35 mouse cellular contexts compared by ENCODE assay signal in genomic region chr11:49114158-49114557, GRCm38 (mm10). TPM values are rescaled to one million over a fixed set of nuclear protein-coding genes. Genes with fewer than 3 reads are reported as not detected.
DNase-seq lines count a peak whose midpoint lies in the region; ATAC-seq and TF ChIP-seq lines count a peak whose summit lies in the region.
"Had no signal": no experiment of that assay in that cellular context is flagged by ENCODE, and none has a peak within 500 bp of the region (broad histone marks: within the 10 kb centered on the region; RNA-seq: fewer than 3 reads in every experiment).

No protein-coding gene starts in this region.

- no peak overlapping the region for H3K27ac ChIP-seq in heart, embryonic 10.5 days
- no peak overlapping the region for H3K27ac ChIP-seq in kidney, adult 2 months (ENCODE audit: insufficient read depth, low read depth, low read length)
- H3K27ac ChIP-seq: embryonic facial prominence, embryonic 10.5 days; embryonic facial prominence, embryonic 13.5 days; forebrain, embryonic 12.5 days; forebrain, embryonic 15.5 days; hindbrain, embryonic 14.5 days; hindbrain, postnatal 0 days had no signal

- no peaks in the 10 kb centered on the region for H3K36me3 ChIP-seq in heart, embryonic 10.5 days
- H3K36me3 ChIP-seq in kidney, adult 2 months (ENCODE audit: control insufficient read depth, insufficient read depth, low read length): no peaks in the 10 kb centered on the region
- H3K36me3 ChIP-seq: embryonic facial prominence, embryonic 10.5 days; embryonic facial prominence, embryonic 13.5 days; forebrain, embryonic 12.5 days; forebrain, embryonic 15.5 days; G1E had no signal

- DNase-seq in heart, embryonic 10.5 days (ENCODE audit: low spot score): peak; percentile 24
- DNase-seq in heart, adult 8-10 months (ENCODE audit: low spot score): no peak
- DNase-seq in kidney, adult 2 months: peak; percentile 17
- DNase-seq in kidney, adult 8-10 months: no peak
- DNase-seq in adrenal gland, adult 2 months: no peak
- DNase-seq: adrenal gland, postnatal 14 days; cerebellum, adult 11-12 months; cerebellum, adult 8-10 months; cerebellum, postnatal 10 days; cerebellum, postnatal 36 days; embryo, embryonic 11 days; gastrocnemius, postnatal 25 days; heart, postnatal 36 days; kidney, adult 9 months had no signal

- no peaks in the 10 kb centered on the region for H3K4me1 ChIP-seq in heart, embryonic 10.5 days
- H3K4me1 ChIP-seq in kidney, adult 2 months (ENCODE audit: control insufficient read depth, insufficient read depth, low read length): no peaks in the 10 kb centered on the region
- H3K4me1 ChIP-seq: embryonic facial prominence, embryonic 10.5 days; embryonic facial prominence, embryonic 13.5 days; forebrain, embryonic 12.5 days; forebrain, embryonic 15.5 days had no signal

- no peak for TF ChIP-seq CTCF in kidney, adult 2 months (conservative IDR thresholded peaks at IDR 0.05; ENCODE audit: insufficient read depth, insufficient read length, low read depth, low read length)

- H3K9me3 ChIP-seq in heart, embryonic 10.5 days: no peaks in the 10 kb centered on the region
- H3K9me3 ChIP-seq: embryonic facial prominence, embryonic 10.5 days; embryonic facial prominence, embryonic 13.5 days; forebrain, embryonic 12.5 days; forebrain, embryonic 15.5 days; G1E had no signal

- ATAC-seq in CD4-positive, CD25-positive, alpha-beta regulatory T cell, adult 4 months: peak; percentile 17
- ATAC-seq: forebrain, embryonic 15.5 days; hindbrain, postnatal 0 days; inflammation-experienced regulatory T-cells, adult 6 months; intestine, embryonic 16.5 days; Patski had no signal

- H3K27me3 ChIP-seq in heart, embryonic 10.5 days (ENCODE audit: insufficient read depth, poor library complexity, severe bottlenecking): no peaks in the 10 kb centered on the region
- H3K27me3 ChIP-seq in kidney, adult 2 months (replicated peaks; ENCODE audit: control insufficient read depth, insufficient read depth, low read length): no peaks in the 10 kb centered on the region
- H3K27me3 ChIP-seq: embryonic facial prominence, embryonic 13.5 days; forebrain, embryonic 12.5 days; forebrain, embryonic 15.5 days had no signal

- no peak for TF ChIP-seq POLR2A in kidney, adult 2 months (IDR thresholded peaks at IDR 0.05; ENCODE audit: low read depth, low read length)

- no peak overlapping the region for H3K4me3 ChIP-seq in heart, embryonic 10.5 days
- no peak overlapping the region for H3K4me3 ChIP-seq in kidney, adult 2 months (ENCODE audit: insufficient read depth, low read depth, low read length)
- H3K4me3 ChIP-seq: embryonic facial prominence, embryonic 10.5 days; embryonic facial prominence, embryonic 13.5 days; erythroblast, embryonic 14.5 days; forebrain, embryonic 12.5 days; forebrain, embryonic 15.5 days had no signal

- 60% methylated on average over 2 of the region's 2 CpGs for WGBS in heart, embryonic 10.5 days
- WGBS in kidney, adult 2 months: 53% methylated on average over 2 of the region's 2 CpGs

RNA-seq across cellular contexts. Expression of gene Olfr1396, which starts 0.5 kb away (rescaled TPM):
- not detected in 2 replicates for polyA plus RNA-seq in heart, embryonic 10.5 days (2016; fragmentation: Nextera tagmentation; extraction: Ambion mirVana)
- 1 to 10 TPM in 3 of 4 experiments, under 1 TPM in 1; 0.72 to 1.3 (median 1.1) TPM for total RNA-seq in heart, adult 8-10 months (2022)
- 2.7 and 4.1 TPM in 2 replicates for polyA plus RNA-seq in kidney, adult 2 months (2012; rRNA removed)
- under 1 TPM; 0.35 to 0.47 TPM for polyA plus RNA-seq in CD4-positive, CD25-positive, alpha-beta regulatory T cell, adult 4 months (2017; shearing (Covaris generic))
- total RNA-seq in adrenal gland, adult 2 months (2021): 1 to 10 TPM; 1.9 to 3.6 TPM
- polyA plus RNA-seq in adrenal gland, adult 2 months (2012; rRNA removed): 3.4 and 3.7 TPM in 2 replicates
- total RNA-seq: CH12.LX; gastrocnemius, adult 8-10 months; gastrocnemius, postnatal 25 days; hindbrain, postnatal 0 days had no signal
- polyA plus RNA-seq: cortical plate, adult 2 months; embryonic facial prominence, embryonic 10.5 days; embryonic facial prominence, embryonic 13.5 days; erythroblast, embryonic 14.5 days; forebrain, embryonic 12.5 days; forebrain, embryonic 15.5 days; G1E; heart, embryonic 11.5 days; heart, embryonic 14.5 days; hindbrain, embryonic 11.5 days; hindbrain, embryonic 14.5 days; hindbrain, postnatal 0 days; intestine, embryonic 16.5 days; Patski had no signal

RNA-seq across cellular contexts. Expression of gene Olfr1395, which starts 27.9 kb away (rescaled TPM):
- polyA plus RNA-seq in heart, embryonic 10.5 days (2016; fragmentation: Nextera tagmentation; extraction: Ambion mirVana): not detected in 2 replicates
- total RNA-seq in heart, adult 8-10 months (2022): not detected
- polyA plus RNA-seq in kidney, adult 2 months (2012; rRNA removed): not detected in 2 replicates
- not detected for polyA plus RNA-seq in CD4-positive, CD25-positive, alpha-beta regulatory T cell, adult 4 months (2017; shearing (Covaris generic))
- not detected for total RNA-seq in adrenal gland, adult 2 months (2021)
- polyA plus RNA-seq in adrenal gland, adult 2 months (2012; rRNA removed): not detected in 2 replicates
- total RNA-seq: adrenal gland, adult 18-20 months; adrenal gland, postnatal 14 days; adrenal gland, postnatal 4 days; CH12.LX; gastrocnemius, adult 8-10 months; gastrocnemius, postnatal 25 days; heart, postnatal 36 days; hindbrain, postnatal 0 days had no signal
- polyA plus RNA-seq: cortical plate, adult 2 months; embryonic facial prominence, embryonic 10.5 days; embryonic facial prominence, embryonic 13.5 days; erythroblast, embryonic 14.5 days; forebrain, embryonic 12.5 days; forebrain, embryonic 15.5 days; G1E; heart, embryonic 11.5 days; heart, embryonic 14.5 days; hindbrain, embryonic 11.5 days; hindbrain, embryonic 14.5 days; hindbrain, postnatal 0 days; inflammation-experienced regulatory T-cells, adult 6 months; intestine, embryonic 16.5 days; Patski had no signal

RNA-seq across cellular contexts. Expression of gene Ifi47, which starts 37.8 kb away (rescaled TPM):
- 0.30 and 0.33 TPM in 2 replicates for polyA plus RNA-seq in heart, embryonic 10.5 days (2016; fragmentation: Nextera tagmentation; extraction: Ambion mirVana)
- 1 to 10 TPM; 2.2 to 3.0 (median 2.7) TPM for total RNA-seq in heart, adult 8-10 months (2022)
- polyA plus RNA-seq in kidney, adult 2 months (2012; rRNA removed): 4.5 and 8.4 TPM in 2 replicates
- polyA plus RNA-seq in CD4-positive, CD25-positive, alpha-beta regulatory T cell, adult 4 months (2017; shearing (Covaris generic)): 100 to 1,000 TPM; 473 to 495 TPM
- total RNA-seq in adrenal gland, adult 2 months (2021): 1 to 10 TPM; 3.7 to 5.4 TPM
- 0.68 and 0.71 TPM in 2 replicates for polyA plus RNA-seq in adrenal gland, adult 2 months (2012; rRNA removed)
- polyA plus RNA-seq: erythroblast, embryonic 14.5 days had no signal

RNA-seq across cellular contexts. Expression of gene Olfr1394, which starts 40.0 kb away (rescaled TPM):
- polyA plus RNA-seq in heart, embryonic 10.5 days (2016; fragmentation: Nextera tagmentation; extraction: Ambion mirVana): not detected in 2 replicates
- total RNA-seq in heart, adult 8-10 months (2022): not detected
- 0.02 TPM in 1 of 2 replicates, not detected in the other for polyA plus RNA-seq in kidney, adult 2 months (2012; rRNA removed)
- polyA plus RNA-seq in CD4-positive, CD25-positive, alpha-beta regulatory T cell, adult 4 months (2017; shearing (Covaris generic)): not detected
- not detected for total RNA-seq in adrenal gland, adult 2 months (2021)
- not detected in 2 replicates for polyA plus RNA-seq in adrenal gland, adult 2 months (2012; rRNA removed)
- total RNA-seq: adrenal gland, adult 18-20 months; adrenal gland, postnatal 14 days; adrenal gland, postnatal 4 days; CH12.LX; gastrocnemius, adult 8-10 months; gastrocnemius, postnatal 25 days; heart, postnatal 36 days; hindbrain, postnatal 0 days had no signal
- polyA plus RNA-seq: cortical plate, adult 2 months; embryonic facial prominence, embryonic 10.5 days; embryonic facial prominence, embryonic 13.5 days; erythroblast, embryonic 14.5 days; forebrain, embryonic 12.5 days; forebrain, embryonic 15.5 days; G1E; gonadal fat pad, adult 2 months; heart, embryonic 11.5 days; heart, embryonic 14.5 days; hindbrain, embryonic 11.5 days; hindbrain, embryonic 14.5 days; hindbrain, postnatal 0 days; inflammation-experienced regulatory T-cells, adult 6 months; intestine, embryonic 16.5 days; Patski had no signal

RNA-seq across cellular contexts. Expression of gene Tgtp2, which starts 50.2 kb away (rescaled TPM):
- polyA plus RNA-seq in heart, embryonic 10.5 days (2016; fragmentation: Nextera tagmentation; extraction: Ambion mirVana): not detected in 2 replicates
- 1 to 10 TPM; 2.1 to 3.9 (median 3.1) TPM for total RNA-seq in heart, adult 8-10 months (2022)
- polyA plus RNA-seq in kidney, adult 2 months (2012; rRNA removed): 12.1 and 15.1 TPM in 2 replicates
- 100 to 1,000 TPM; 424 to 495 TPM for polyA plus RNA-seq in CD4-positive, CD25-positive, alpha-beta regulatory T cell, adult 4 months (2017; shearing (Covaris generic))
- total RNA-seq in adrenal gland, adult 2 months (2021): 1 to 10 TPM; 3.8 to 4.0 TPM
- 0.40 and 1.5 TPM in 2 replicates for polyA plus RNA-seq in adrenal gland, adult 2 months (2012; rRNA removed)
- total RNA-seq: hindbrain, postnatal 0 days had no signal
- polyA plus RNA-seq: embryonic facial prominence, embryonic 10.5 days; erythroblast, embryonic 14.5 days; forebrain, embryonic 12.5 days; forebrain, embryonic 15.5 days; heart, embryonic 11.5 days; heart, embryonic 14.5 days; hindbrain, embryonic 11.5 days; hindbrain, embryonic 14.5 days had no signal

Comparison
In these comparisons a context has a peak if more than half of its experiments do, and no peak if none do; other contexts are left out.
1. DNase-seq: peak in heart, embryonic 10.5 days (single experiment) and kidney, adult 2 months (single experiment); none in heart, adult 8-10 months (single experiment), kidney, adult 8-10 months (0 of 2) and adrenal gland, adult 2 months (single experiment).
2. RNA of gene Ifi47, which starts 37.8 kb away (polyA plus RNA-seq): 473 to 495 TPM in CD4-positive, CD25-positive, alpha-beta regulatory T cell, adult 4 months; 4.5 to 8.4 TPM in kidney, adult 2 months, 0.68 to 0.71 TPM in adrenal gland, adult 2 months and 0.30 to 0.33 TPM in heart, embryonic 10.5 days; every median in the first group is over 10 times any median in the second.